Mouse (Mus musculus) heart, postnatal 4 days (tissue): ENCODE results near the gene Wfdc13. TPM values are rescaled to one million over a fixed set of nuclear protein-coding genes. Genes with fewer than 3 reads are reported as not detected.
"Not testable (repeated sequence)": the region's sequence is repeated elsewhere in the genome, so short reads cannot be mapped to it uniquely, and the experiment has no call there.

Experiments
- DNase-seq: peaks from one replicate; pipeline ENCODE4 v3.0.0; 2021
- total RNA-seq, 2 experiments: library from RNA; stranded (reverse); gene quantifications; 2 replicates each; pipeline ENCODE4 v1.2.3; 2021

The Wfdc13 gene
- total RNA-seq, 2 experiments from 2014 or later: not detected

GRCm38 (mm10) chr2:164716194-164716786 lies 31.4 kb downstream of the Wfdc13 start:
- DNase-seq: not testable (repeated sequence)

- no peak for DNase-seq
These were observed 38.4 kb downstream of the Wfdc13 start for GRCm38 (mm10) chr2:164723276-164723675.

GRCm38 (mm10) chr2:164725895-164726619 lies 41.1 kb downstream of the Wfdc13 start:
- peak; percentile 79 for DNase-seq

- no peak for DNase-seq
These were observed 46.8 kb downstream of the Wfdc13 start for GRCm38 (mm10) chr2:164731719-164732118.

GRCm38 (mm10) chr2:164733259-164733658 lies 48.4 kb downstream of the Wfdc13 start:
- no peak for DNase-seq

GRCm38 (mm10) chr2:164734839-164735238 lies 49.9 kb downstream of the Wfdc13 start:
- no peak for DNase-seq

GRCm38 (mm10) chr2:164735446-164735845 lies 50.5 kb downstream of the Wfdc13 start:
- no peak for DNase-seq

Other genes starting within 250 kb of the Wfdc13 start
- 10 to 100 TPM; 22.1 to 25.8 TPM for gene Sdc4, start 241.2 kb upstream of the Wfdc13 start, total RNA-seq
- 10 to 100 TPM; 20.2 to 23.1 TPM for gene Sys1, start 228.1 kb upstream of the Wfdc13 start, total RNA-seq
- 1 to 10 TPM; 2.5 to 4.3 TPM for gene Gm20458, start 224.1 kb upstream of the Wfdc13 start, total RNA-seq
- gene Trp53tg5, start 211.4 kb upstream of the Wfdc13 start, total RNA-seq: not detected
- 10 to 100 TPM; 19.2 to 21.2 TPM for gene Dbndd2, start 199.0 kb upstream of the Wfdc13 start, total RNA-seq
- gene Pigt, start 187.6 kb upstream of the Wfdc13 start, total RNA-seq: 10 to 100 TPM; 61.8 to 64.1 TPM
- gene Wfdc2, start 122.7 kb upstream of the Wfdc13 start, total RNA-seq: under 1 TPM; 0.55 to 0.77 TPM
- gene Spint3, start 111.6 kb upstream of the Wfdc13 start, total RNA-seq: not detected
- gene Wfdc6a, start 99.7 kb upstream of the Wfdc13 start, total RNA-seq: not detected
- not detected for gene Eppin, start 91.5 kb upstream of the Wfdc13 start, total RNA-seq
- not detected for gene Wfdc6b, start 71.6 kb upstream of the Wfdc13 start, total RNA-seq
- gene Wfdc8, start 71.5 kb upstream of the Wfdc13 start, total RNA-seq: not detected
- gene Wfdc16, start 46.3 kb upstream of the Wfdc13 start, total RNA-seq: not detected
- not detected for gene Wfdc10, start 29.1 kb upstream of the Wfdc13 start, total RNA-seq
- gene Wfdc9, start 28.5 kb upstream of the Wfdc13 start, total RNA-seq: not detected
- gene Wfdc11, start 11.0 kb upstream of the Wfdc13 start, total RNA-seq: not detected
- gene Spint4, start 13.4 kb downstream of the Wfdc13 start, total RNA-seq: not detected
- gene Spint5, start 30.2 kb downstream of the Wfdc13 start, total RNA-seq: not detected
- gene Wfdc3, start 60.8 kb downstream of the Wfdc13 start, total RNA-seq: under 1 TPM; 0.26 to 0.27 TPM
- gene Dnttip1, start 60.9 kb downstream of the Wfdc13 start, total RNA-seq: 10 to 100 TPM; 41.2 to 42.0 TPM
- gene Ube2c, start 84.8 kb downstream of the Wfdc13 start, total RNA-seq: 100 to 1,000 TPM; 130 to 144 TPM
- gene Tnnc2, start 94.9 kb downstream of the Wfdc13 start, total RNA-seq: 10 to 100 TPM in 1 of 2 experiments, not detected in 1; 10.8 TPM
- 10 to 100 TPM; 22.9 to 24.1 TPM for gene Snx21, start 100.7 kb downstream of the Wfdc13 start, total RNA-seq
- 10 to 100 TPM; 13.1 to 13.5 TPM for gene Acot8, start 119.8 kb downstream of the Wfdc13 start, total RNA-seq
- 1 to 10 TPM; 1.8 to 2.3 TPM for gene Zswim3, start 120.0 kb downstream of the Wfdc13 start, total RNA-seq
- gene Zswim1, start 137.6 kb downstream of the Wfdc13 start, total RNA-seq: 1 to 10 TPM; 5.0 to 5.8 TPM
- gene Spata25, start 143.4 kb downstream of the Wfdc13 start, total RNA-seq: 1 to 10 TPM in 1 of 2 experiments, under 1 TPM in 1; 0.92 to 1.9 TPM
- gene Ctsa, start 147.8 kb downstream of the Wfdc13 start, total RNA-seq: 100 to 1,000 TPM; 101 to 104 TPM
- 10 to 100 TPM; 33.3 to 34.0 TPM for gene Neurl2, start 148.3 kb downstream of the Wfdc13 start, total RNA-seq
- 10 to 100 TPM; 13.2 to 20.5 TPM for gene Pltp, start 172.6 kb downstream of the Wfdc13 start, total RNA-seq
- 10 to 100 TPM; 47.0 to 48.2 TPM for gene Pcif1, start 194.2 kb downstream of the Wfdc13 start, total RNA-seq
- 10 to 100 TPM; 14.7 to 15.8 TPM for gene Zfp335, start 226.7 kb downstream of the Wfdc13 start, total RNA-seq